Mouse (Mus musculus): ENCODE results near the gene Sectm1a. TPM values are rescaled to one million over a fixed set of nuclear protein-coding genes. Genes with fewer than 3 reads are reported as not detected.

Gene Sectm1a
- polyA plus RNA-seq (2015; fragmentation: Nextera tagmentation; extraction: Ambion mirVana): 0.99 and 1.3 TPM in 2 replicates

GRCm38 (mm10) chr11:121081120-121081519, at the start of gene Sectm1a:
Gene Sectm1a (minus strand): TSS chr11:121081220.
- Histone ChIP-seq H3K9ac (ENCODE audit: low read length) (no peak within 1 kb of the TSS), H3K4me2 (ENCODE audit: low read depth, low read length) (no peak within 1 kb of the TSS), H3K9me3 (replicated peaks; ENCODE audit: control insufficient read depth, low read length) (no peaks in the 10 kb centered on the region), H3K4me3 (replicated peaks; ENCODE audit: low read length) (no peak within 1 kb of the TSS), H3K27ac (ENCODE audit: low read length) (no peak within 1 kb of the TSS), H3K27me3 (ENCODE audit: control insufficient read depth, insufficient read depth, low read length) (no peaks in the 10 kb centered on the region), H3K36me3 (ENCODE audit: control insufficient read depth, insufficient read depth, low read length) (no peaks in the 10 kb centered on the region), H3K4me1 (ENCODE audit: control insufficient read depth, insufficient read depth, low read length) (peaks cover 6% of the 10 kb centered on the region)
- 63% methylated on average over 3 of the region's 3 CpGs for WGBS
- ATAC-seq (ENCODE audit: insufficient read depth, low FRiP score): no peak

- Histone ChIP-seq H3K9me3 (replicated peaks; ENCODE audit: control insufficient read depth, low read length) (no peaks in the 10 kb centered on the region), H3K4me3 (replicated peaks; ENCODE audit: low read length) (no peak overlapping the region)
- no peak for ATAC-seq (ENCODE audit: insufficient read depth, low FRiP score)
These were observed 48.6 kb upstream of the Sectm1a start for GRCm38 (mm10) chr11:121129616-121130015.

GRCm38 (mm10) chr11:121127441-121127840, 46.4 kb upstream of the Sectm1a start:
- no peaks in the 10 kb centered on the region for H3K9me3 ChIP-seq (replicated peaks; ENCODE audit: control insufficient read depth, low read length)
- H3K27ac ChIP-seq (ENCODE audit: low read length): no peak overlapping the region
- H3K9ac ChIP-seq (ENCODE audit: low read length): no peak overlapping the region
- ATAC-seq (ENCODE audit: insufficient read depth, low FRiP score): no peak
- H3K36me3 ChIP-seq (ENCODE audit: control insufficient read depth, insufficient read depth, low read length): no peaks in the 10 kb centered on the region
- no peak overlapping the region for H3K4me3 ChIP-seq (replicated peaks; ENCODE audit: low read length)
- H3K4me1 ChIP-seq (ENCODE audit: control insufficient read depth, insufficient read depth, low read length): no peaks in the 10 kb centered on the region
- no peaks in the 10 kb centered on the region for H3K27me3 ChIP-seq (ENCODE audit: control insufficient read depth, insufficient read depth, low read length)
- 82% methylated on average over 3 of the region's 3 CpGs for WGBS
- H3K4me2 ChIP-seq (ENCODE audit: low read depth, low read length): no peak overlapping the region

More at GRCm38 (mm10) chr11:121129616-121130015, 48.6 kb upstream of the Sectm1a start:
- H3K4me2 ChIP-seq (ENCODE audit: low read depth, low read length): no peak overlapping the region
- no peaks in the 10 kb centered on the region for H3K36me3 ChIP-seq (ENCODE audit: control insufficient read depth, insufficient read depth, low read length)
- 58% methylated on average over 1 of the region's 1 CpGs for WGBS
- no peaks in the 10 kb centered on the region for H3K4me1 ChIP-seq (ENCODE audit: control insufficient read depth, insufficient read depth, low read length)
- no peak overlapping the region for H3K9ac ChIP-seq (ENCODE audit: low read length)
- H3K27me3 ChIP-seq (ENCODE audit: control insufficient read depth, insufficient read depth, low read length): no peaks in the 10 kb centered on the region
- H3K27ac ChIP-seq (ENCODE audit: low read length): no peak overlapping the region

- WGBS: 75% methylated on average over 1 of the region's 1 CpGs
- Histone ChIP-seq H3K27me3 (ENCODE audit: control insufficient read depth, insufficient read depth, low read length) (no peaks in the 10 kb centered on the region), H3K9me3 (replicated peaks; ENCODE audit: control insufficient read depth, low read length) (no peaks in the 10 kb centered on the region), H3K27ac (ENCODE audit: low read length) (no peak overlapping the region), H3K36me3 (ENCODE audit: control insufficient read depth, insufficient read depth, low read length) (no peaks in the 10 kb centered on the region), H3K4me1 (ENCODE audit: control insufficient read depth, insufficient read depth, low read length) (no peaks in the 10 kb centered on the region), H3K9ac (ENCODE audit: low read length) (no peak overlapping the region), H3K4me2 (ENCODE audit: low read depth, low read length) (no peak overlapping the region), H3K4me3 (replicated peaks; ENCODE audit: low read length) (no peak overlapping the region)
- no peak for ATAC-seq (ENCODE audit: insufficient read depth, low FRiP score)
These were observed 45.4 kb upstream of the Sectm1a start for GRCm38 (mm10) chr11:121126395-121126794.

- Histone ChIP-seq H3K9ac (ENCODE audit: low read length) (no peak overlapping the region), H3K4me2 (ENCODE audit: low read depth, low read length) (no peak overlapping the region), H3K36me3 (ENCODE audit: control insufficient read depth, insufficient read depth, low read length) (no peaks in the 10 kb centered on the region), H3K27me3 (ENCODE audit: control insufficient read depth, insufficient read depth, low read length) (no peaks in the 10 kb centered on the region), H3K27ac (ENCODE audit: low read length) (no peak overlapping the region), H3K4me1 (ENCODE audit: control insufficient read depth, insufficient read depth, low read length) (no peaks in the 10 kb centered on the region), H3K9me3 (replicated peaks; ENCODE audit: control insufficient read depth, low read length) (no peaks in the 10 kb centered on the region), H3K4me3 (replicated peaks; ENCODE audit: low read length) (no peak overlapping the region)
- ATAC-seq (ENCODE audit: insufficient read depth, low FRiP score): no peak
- WGBS: 60% methylated on average over 3 of the region's 3 CpGs
These were observed 44.6 kb upstream of the Sectm1a start for GRCm38 (mm10) chr11:121125522-121126172.

GRCm38 (mm10) chr11:121123438-121123837, 42.4 kb upstream of the Sectm1a start:
- H3K9me3 ChIP-seq (replicated peaks; ENCODE audit: control insufficient read depth, low read length): no peaks in the 10 kb centered on the region
- H3K27me3 ChIP-seq (ENCODE audit: control insufficient read depth, insufficient read depth, low read length): no peaks in the 10 kb centered on the region
- no peak for ATAC-seq (ENCODE audit: insufficient read depth, low FRiP score)
- no peak overlapping the region for H3K9ac ChIP-seq (ENCODE audit: low read length)
- H3K4me2 ChIP-seq (ENCODE audit: low read depth, low read length): no peak overlapping the region
- no peaks in the 10 kb centered on the region for H3K4me1 ChIP-seq (ENCODE audit: control insufficient read depth, insufficient read depth, low read length)
- no peak overlapping the region for H3K27ac ChIP-seq (ENCODE audit: low read length)
- WGBS: 90% methylated on average over 4 of the region's 4 CpGs
- H3K4me3 ChIP-seq (replicated peaks; ENCODE audit: low read length): no peak overlapping the region
- no peaks in the 10 kb centered on the region for H3K36me3 ChIP-seq (ENCODE audit: control insufficient read depth, insufficient read depth, low read length)

GRCm38 (mm10) chr11:121122024-121122670, 41.1 kb upstream of the Sectm1a start:
- Histone ChIP-seq H3K27ac (ENCODE audit: low read length) (no peak overlapping the region), H3K9ac (ENCODE audit: low read length) (no peak overlapping the region), H3K27me3 (ENCODE audit: control insufficient read depth, insufficient read depth, low read length) (no peaks in the 10 kb centered on the region), H3K36me3 (ENCODE audit: control insufficient read depth, insufficient read depth, low read length) (no peaks in the 10 kb centered on the region), H3K4me3 (replicated peaks; ENCODE audit: low read length) (no peak overlapping the region), H3K4me2 (ENCODE audit: low read depth, low read length) (no peak overlapping the region), H3K4me1 (ENCODE audit: control insufficient read depth, insufficient read depth, low read length) (no peaks in the 10 kb centered on the region), H3K9me3 (replicated peaks; ENCODE audit: control insufficient read depth, low read length) (no peaks in the 10 kb centered on the region)
- no peak for ATAC-seq (ENCODE audit: insufficient read depth, low FRiP score)
- WGBS: 47% methylated on average over 2 of the region's 2 CpGs

GRCm38 (mm10) chr11:121121151-121121550, 40.1 kb upstream of the Sectm1a start:
- no peaks in the 10 kb centered on the region for H3K4me1 ChIP-seq (ENCODE audit: control insufficient read depth, insufficient read depth, low read length)
- no peak overlapping the region for H3K4me3 ChIP-seq (replicated peaks; ENCODE audit: low read length)
- H3K9me3 ChIP-seq (replicated peaks; ENCODE audit: control insufficient read depth, low read length): no peaks in the 10 kb centered on the region
- H3K9ac ChIP-seq (ENCODE audit: low read length): no peak overlapping the region
- H3K36me3 ChIP-seq (ENCODE audit: control insufficient read depth, insufficient read depth, low read length): no peaks in the 10 kb centered on the region
- no peaks in the 10 kb centered on the region for H3K27me3 ChIP-seq (ENCODE audit: control insufficient read depth, insufficient read depth, low read length)
- H3K27ac ChIP-seq (ENCODE audit: low read length): no peak overlapping the region
- 47% methylated on average over 3 of the region's 3 CpGs for WGBS
- H3K4me2 ChIP-seq (ENCODE audit: low read depth, low read length): no peak overlapping the region
- no peak for ATAC-seq (ENCODE audit: insufficient read depth, low FRiP score)

GRCm38 (mm10) chr11:121118577-121118976, 37.6 kb upstream of the Sectm1a start, which contains the start of gene Tex19.2:
Gene Tex19.2 (minus strand): TSS chr11:121118677.
- Histone ChIP-seq H3K9ac (ENCODE audit: low read length) (no peak within 1 kb of the TSS), H3K4me3 (replicated peaks; ENCODE audit: low read length) (no peak within 1 kb of the TSS), H3K27me3 (ENCODE audit: control insufficient read depth, insufficient read depth, low read length) (no peaks in the 10 kb centered on the region), H3K9me3 (replicated peaks; ENCODE audit: control insufficient read depth, low read length) (no peaks in the 10 kb centered on the region), H3K4me2 (ENCODE audit: low read depth, low read length) (no peak within 1 kb of the TSS), H3K4me1 (ENCODE audit: control insufficient read depth, insufficient read depth, low read length) (no peaks in the 10 kb centered on the region), H3K36me3 (ENCODE audit: control insufficient read depth, insufficient read depth, low read length) (no peaks in the 10 kb centered on the region), H3K27ac (ENCODE audit: low read length) (no peak within 1 kb of the TSS)
- no peak for ATAC-seq (ENCODE audit: insufficient read depth, low FRiP score)
- WGBS: 79% methylated on average over 3 of the region's 3 CpGs
